Mouse (Mus musculus) layer of hippocampus, postnatal 14 days (tissue): ENCODE measurements at regions not wholly inside any gene's neighbourhood (a gene's known extent, or its start where the extent isn't known, plus 50 kb on each side); places are given as distances from the start of the nearest gene placed in this dataset.

Experiments
- DNase-seq, 2 experiments: peaks; one replicate each; pipeline ENCODE4 v3.0.0; 2021 to 2022; ENCODE audit warnings: low spot score in 2 of 2, mixed read lengths in 1 of 2

DNA sequence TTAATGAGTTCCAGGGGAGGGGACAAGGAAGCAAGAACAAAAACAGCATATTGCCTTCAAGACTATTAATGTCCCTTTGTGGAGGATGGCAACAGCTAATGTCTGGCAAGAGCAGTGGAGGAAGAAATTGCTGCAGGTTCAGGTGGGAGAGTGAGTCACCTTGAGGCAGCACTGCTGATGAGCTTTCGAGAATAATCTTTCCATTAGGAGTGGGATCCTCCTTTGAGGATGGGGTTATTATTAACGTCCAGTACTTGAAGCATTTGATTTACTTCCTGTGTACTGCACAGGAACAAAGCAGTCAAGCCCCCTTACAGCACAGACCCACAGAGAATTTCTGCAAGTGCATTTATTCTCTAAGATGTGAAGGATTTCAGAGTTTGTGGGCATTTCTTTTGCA lies 671.2 kb upstream of the Stxbp6 start:
- no peak for DNase-seq

DNA sequence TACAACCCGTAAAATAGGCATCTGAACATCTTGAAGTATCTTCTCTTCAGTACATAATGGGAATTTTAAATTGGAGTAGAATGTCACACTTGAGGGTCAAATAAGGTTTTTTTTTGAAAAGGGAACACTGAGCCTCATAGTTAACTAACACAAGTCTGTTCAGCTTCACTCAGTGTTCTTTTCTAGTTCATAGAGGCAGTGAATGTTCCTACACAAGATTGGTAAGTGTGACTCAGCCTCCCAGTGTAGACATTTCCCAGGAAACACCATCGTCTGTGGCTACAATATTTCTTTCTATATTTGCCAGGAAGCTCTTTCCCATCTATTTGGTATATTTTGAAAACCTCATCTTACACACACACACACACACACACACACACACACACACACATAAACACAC lies 670.1 kb upstream of the Stxbp6 start:
- DNase-seq = no peak

DNA sequence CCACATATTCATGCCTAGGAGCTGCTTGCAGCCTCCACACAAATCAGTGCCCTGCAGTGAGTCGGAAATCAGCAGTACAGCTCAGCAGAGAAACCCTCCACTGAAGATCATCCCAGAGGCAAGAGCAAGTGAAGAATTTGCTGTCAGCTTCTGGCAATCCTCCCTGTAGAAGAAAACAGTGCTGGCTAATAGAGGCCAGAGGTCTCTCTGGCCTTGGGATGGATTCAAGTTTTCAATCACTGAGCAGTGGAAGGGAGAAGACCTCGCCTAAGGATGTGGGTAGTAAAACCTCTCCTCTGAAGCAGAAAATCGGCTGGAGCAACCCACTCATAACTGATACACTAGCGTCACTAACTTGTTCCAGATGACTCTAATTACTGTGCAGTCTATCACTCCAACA lies 659.2 kb upstream of the Stxbp6 start:
- DNase-seq = no peak

DNA sequence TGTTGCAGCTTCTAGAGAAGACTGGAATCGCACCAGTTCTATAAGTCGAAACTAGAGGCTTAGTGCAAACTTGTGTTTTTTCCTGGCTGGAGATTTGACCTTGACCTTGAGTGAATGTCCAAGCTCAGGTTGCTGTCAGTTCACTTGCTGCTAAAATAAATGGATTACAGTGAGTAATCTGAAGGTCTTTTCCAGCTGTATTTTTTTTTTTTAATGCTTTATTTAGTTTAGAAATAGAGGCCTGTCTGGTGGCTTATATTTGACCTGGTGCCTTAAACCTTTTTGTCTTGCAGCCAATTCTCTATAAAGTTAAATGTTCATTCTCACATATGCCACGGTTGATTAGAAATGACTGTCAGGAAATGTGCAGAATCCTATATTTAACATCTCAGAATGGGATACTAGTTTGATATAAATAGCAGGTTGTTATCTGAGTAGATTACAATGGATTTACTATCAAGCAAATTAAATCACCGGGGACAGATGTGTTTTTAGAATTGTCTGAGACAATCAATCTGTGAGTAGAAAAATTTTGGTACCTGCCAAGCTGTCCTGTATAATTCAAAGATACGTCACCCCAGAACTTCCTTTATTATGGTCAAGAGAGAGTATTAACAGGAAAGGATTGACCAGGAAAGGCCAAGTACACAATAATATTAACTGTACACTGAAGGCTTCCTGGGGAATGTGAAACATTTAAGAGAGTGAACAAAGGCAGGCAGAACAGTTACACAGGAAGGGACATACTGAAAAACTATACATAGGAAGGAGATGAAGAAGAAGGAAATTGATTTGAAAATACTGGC lies 650.3 kb upstream of the Stxbp6 start:
- DNase-seq = no peak

DNA sequence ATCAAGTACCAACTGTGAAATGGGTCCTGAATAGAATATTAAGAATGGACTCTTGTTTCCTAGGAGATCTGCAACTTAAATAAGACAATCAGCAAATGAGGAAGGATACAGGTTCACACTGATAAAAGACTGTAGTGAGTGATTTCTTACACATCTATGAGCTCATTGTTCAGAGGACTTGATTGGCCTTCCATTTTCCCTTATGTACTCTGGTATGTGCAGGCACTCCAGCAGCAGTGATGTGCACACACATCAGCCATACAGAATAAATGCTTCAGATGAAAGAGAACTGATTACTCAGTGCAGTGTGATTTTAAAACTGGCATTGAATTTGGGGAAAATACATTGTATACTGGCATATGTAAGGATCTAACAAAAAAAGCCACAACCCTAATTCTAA lies 636.8 kb upstream of the Stxbp6 start:
- DNase-seq = no peak

DNA sequence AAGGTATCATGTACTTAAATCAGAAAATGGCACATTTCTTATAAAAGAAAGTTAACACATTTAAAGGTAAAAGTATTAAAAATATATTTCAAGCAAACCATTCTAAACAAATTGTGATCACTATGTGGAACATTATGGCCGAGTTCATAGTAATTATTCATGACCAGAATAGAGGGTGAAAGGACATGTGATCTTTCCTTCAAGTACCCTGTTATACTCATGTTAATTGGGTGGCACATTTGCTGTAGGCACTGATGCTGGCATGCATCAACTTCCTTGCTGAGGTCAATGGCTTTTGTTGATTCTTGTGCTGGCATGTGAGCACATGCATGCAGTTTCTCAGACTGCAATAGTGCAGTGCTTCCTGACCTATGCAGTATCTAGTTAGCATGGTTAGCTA lies 636.3 kb upstream of the Stxbp6 start:
- DNase-seq = no peak

DNA sequence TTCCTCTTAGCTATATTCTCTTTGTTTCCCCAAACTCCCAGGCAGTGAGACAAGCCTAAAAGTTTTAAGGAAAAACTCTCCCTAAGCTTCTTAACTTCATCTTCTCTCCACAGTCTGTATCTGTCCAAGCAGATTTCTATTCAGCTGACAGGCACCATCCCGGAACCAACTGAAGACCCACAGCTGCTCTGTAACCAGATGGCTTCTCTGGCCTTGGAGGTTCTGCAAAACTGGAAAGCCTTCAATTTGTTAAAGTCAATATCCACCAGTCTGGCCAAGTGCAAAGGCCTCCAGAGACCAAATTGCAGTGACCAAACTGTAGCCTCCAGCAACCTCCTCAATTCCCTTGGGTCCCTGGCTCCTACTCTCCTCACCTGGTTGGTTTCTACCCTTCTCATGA lies 614.8 kb upstream of the Stxbp6 start:
- no peak for DNase-seq

DNA sequence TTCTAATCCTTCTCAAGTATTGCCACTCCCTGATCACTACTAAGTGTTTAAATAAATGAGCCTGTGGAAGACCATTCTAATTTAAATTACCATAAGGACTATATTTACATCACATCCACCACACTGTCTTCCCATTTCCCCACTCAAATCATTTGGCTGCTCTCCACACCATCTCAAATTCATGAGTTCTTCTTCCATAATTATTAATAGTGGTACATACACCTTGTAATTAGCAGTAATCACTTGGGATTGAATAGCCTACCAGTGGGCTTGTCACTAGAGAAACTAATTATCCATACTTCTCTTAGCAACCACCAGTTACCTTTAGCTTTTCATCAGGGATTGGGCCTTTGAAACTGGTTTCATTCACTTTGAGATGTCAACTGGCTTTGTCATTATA lies 612.3 kb upstream of the Stxbp6 start:
- DNase-seq = no peak

DNA sequence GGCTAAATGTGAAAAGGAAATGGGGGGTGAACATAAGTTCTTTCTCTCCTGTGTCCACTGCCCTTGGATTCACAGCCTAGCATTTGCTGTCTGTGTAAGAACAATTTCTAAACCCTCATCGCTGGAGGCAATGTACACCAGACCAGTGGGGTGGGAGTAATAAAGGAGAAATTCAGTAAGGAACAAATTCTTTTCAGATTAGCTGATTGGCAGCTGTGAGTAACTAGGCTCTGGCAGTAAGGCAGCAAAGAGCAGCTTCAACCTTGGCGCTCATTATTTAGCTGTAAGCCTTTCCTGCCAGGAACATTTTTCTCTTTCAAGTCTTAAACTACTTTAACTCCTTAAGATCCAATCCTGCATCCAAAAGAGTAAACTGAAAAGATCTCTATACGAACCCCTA lies 597.9 kb upstream of the Stxbp6 start:
- DNase-seq = peak; percentile 4 to 9

DNA sequence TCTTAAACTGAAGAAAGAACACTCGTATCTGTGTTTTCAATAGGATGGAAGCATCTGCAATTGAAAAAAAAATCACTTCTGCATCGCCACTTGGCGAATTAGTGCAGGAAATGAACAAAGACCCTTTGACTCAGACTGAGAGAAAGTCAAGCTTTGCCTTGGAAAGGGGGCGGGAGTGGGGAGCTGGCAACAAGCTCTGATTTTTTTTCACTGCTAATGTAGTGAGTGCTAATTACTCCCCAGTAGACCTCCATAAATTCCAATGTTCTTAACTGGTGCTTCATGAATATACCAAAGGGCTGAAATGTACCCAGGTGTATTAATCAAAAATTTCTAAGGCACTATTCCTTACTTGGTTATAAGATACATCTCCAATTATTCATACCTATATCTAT lies 597.0 kb upstream of the Stxbp6 start:
- peak in 1 of 2 experiments; percentile 22 for DNase-seq

DNA sequence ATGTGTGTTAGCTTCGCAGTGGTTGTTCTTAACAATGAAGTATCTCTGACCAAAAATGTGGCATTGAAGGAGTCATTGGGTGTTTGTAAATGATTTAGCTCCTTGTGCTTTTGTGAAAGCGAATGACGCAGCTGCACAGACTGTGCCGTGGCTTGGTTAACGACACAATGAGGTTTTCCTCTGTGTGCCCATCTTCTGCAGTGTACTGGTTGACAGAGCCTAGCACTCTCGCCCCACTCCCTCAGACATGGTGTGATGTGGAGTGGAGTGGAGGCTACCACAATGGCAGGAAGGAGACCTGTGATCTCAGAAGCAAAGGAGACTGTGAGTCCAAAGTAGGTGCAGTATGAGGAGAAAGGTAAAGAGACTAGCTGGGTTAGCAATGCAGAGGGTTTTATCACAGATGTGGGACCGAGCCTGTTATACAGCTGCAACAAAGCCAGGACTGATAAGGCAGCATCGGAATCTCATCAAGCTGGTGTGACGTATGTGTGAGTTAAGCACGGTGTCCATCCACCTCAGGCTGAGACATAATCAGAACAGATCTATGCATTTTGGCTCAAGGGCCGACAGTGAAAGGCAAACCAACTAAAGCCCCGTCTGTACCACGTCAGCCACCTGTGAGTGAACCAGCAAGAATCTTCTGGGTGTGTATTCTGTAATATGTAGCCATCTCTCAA lies 596.5 kb upstream of the Stxbp6 start:
- peak in 1 of 2 experiments; percentile 6 for DNase-seq

DNA sequence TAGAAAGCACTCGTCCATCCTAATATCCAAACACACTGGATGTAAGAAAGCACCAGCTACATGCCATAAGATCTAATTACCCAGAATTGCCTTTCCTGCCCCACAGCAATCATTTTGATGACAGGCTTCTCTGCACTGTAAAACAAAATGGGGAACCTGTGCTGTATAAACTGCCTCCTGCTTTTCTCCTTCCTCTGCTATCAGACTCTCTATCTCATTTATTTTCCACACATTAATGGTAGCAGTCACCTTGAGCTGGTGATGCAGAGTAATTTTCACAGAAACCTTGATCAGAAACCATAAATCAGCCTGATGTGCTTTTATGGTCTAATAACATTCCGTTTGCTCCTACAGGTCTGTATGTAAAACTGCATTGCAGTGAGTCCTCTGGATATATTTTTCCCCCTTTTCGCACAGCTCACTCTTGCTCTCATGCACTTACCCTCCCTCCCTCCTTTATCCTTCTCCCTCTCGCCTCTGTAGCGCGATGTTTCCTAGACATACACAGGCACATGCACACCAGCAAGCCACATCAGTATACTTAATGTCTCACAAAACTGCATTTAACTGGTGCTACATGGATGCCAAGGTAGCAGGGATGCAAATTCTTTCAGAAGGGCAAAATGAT lies 595.9 kb upstream of the Stxbp6 start:
- no peak for DNase-seq

DNA sequence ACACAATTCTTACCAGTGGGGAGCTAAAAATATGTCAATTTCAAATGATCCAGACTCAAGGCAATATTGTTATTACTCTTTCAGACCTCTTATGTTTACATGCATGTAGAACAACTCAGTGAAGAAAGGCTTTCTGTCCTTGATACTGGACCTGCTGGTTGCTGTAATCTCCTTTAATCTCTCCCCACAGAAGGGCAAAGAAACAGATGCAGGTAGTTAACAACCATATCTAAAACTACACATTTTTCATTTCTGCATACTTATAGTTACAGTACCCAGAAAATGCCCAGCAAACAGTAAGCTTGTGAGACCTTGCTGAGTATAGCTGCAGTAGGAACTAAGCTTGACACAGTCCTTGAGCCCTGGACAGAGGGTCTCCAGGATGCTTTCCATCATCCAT lies 585.1 kb upstream of the Stxbp6 start:
- no peak for DNase-seq

DNA sequence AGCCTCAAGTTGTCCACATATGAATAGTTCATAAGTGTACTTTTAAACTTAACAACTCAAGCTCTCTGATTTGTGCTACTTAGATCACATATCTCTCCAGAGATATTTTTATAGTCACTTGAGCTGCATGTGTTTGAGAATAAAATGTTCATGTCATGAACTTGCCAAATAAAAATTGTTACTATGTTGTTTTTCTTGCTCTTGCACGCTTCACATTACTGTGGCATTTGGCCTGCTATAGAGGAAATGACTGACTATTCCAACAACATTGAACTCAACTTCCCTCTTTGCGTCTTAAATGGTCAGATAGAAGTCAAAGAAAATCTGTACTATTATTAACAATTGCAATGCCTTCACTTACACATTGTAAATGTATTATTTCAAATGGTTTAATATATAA lies 582.1 kb upstream of the Stxbp6 start:
- no peak for DNase-seq

DNA sequence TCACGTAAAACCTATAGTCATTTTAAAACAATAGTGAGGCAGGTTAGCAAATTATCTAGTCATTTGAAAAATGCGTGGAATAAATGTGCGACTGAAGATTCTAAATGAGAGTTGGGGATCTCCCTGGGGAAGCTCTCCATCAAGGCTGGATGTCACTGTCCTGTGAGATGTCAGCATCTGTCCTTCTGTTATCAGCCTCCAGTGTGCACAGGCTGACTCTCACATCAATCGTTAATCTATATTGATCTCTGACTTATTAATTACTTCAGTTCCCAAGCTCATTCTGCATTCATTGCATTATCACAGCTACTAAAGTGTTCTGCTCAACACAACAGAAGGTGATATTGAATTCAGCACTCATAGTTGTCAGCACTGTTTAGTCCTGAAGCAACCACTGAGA lies 574.1 kb upstream of the Stxbp6 start:
- no peak for DNase-seq

DNA sequence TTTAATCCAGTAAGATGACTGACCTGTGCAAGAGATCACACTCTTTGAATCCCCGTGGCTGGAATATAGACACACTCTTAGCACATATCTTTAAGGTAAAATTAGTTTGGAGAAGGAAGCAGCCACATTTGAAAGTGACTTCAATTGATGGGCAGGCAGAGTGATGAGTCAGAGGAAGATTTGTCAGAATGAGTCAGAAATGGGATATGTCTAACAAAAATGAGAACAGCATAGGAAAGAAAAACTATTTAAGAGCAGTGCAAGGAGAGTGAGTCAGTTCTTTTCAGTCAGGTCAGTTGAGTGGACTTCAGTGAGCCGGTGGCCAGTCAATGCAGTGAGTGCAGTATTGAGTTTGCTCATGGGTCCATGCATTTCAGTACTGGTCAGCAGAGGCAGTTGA lies 569.7 kb upstream of the Stxbp6 start:
- no peak for DNase-seq

DNA sequence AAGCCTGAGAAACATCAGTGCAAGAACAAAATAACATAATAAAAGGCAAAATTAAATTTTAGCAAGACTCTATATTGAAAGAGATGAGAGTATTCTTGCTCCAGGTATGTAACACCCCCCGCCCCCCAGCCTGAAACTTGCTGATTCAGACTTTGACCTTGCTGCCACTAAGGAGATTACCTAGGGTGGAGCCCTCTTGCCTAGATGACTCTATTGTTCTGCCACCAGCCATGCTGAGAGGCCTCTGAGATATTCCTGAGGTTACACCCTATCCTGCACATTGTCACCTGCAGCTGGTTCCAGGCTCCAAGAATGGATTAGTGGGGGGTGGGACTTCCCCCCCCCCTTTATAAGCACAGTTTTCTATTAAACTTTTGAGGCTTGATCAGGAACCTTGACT lies 548.3 kb upstream of the Stxbp6 start:
- DNase-seq = no peak

DNA sequence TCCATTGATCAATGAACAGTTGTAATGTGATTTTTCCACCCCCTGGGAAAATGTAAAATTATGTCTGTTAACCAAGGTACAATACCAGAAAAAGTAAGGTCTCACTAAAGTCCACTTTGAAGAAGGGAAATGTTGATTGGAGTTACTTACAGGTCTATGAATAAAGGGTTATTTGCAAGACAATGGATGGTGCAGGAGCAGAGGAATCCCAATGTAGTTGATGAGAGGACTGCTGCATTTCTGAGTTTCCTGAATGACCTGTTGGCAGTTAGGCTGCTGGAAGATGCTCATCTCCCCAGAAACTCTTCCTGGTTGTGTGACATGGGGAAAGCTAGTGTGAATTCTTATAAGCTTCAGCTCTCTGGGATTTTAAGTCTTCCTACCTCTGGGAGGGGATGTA lies 545.5 kb upstream of the Stxbp6 start:
- DNase-seq = no peak

DNA sequence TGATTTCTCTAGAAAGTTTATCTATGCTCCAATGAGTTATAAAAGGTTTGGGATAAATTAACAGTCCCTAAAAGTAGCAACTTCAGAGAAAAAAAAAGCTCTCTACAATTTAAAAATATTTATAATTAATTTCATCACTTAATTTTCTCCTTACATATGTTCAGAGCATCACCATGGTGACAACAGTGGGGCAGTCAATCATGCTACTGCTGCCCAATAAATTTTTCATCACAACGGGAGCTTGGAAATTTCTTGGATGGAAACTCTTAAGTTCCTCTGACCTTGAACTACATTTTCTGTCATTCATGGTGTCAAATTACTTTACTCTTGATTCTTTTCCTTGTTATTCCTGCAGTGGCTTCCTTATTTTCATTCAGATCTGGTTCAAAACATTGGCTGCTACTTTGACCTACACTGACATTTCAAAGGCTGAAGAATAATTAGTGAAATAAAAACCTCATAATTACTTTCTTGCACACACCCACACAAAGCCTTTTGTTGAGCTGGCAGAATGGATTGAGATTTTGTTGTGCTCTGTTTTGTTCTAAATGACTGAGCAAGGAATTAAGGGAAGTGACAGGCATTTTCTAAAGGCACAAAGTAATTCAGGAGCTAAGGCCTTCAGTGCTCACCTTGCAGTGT lies 540.1 kb upstream of the Stxbp6 start:
- DNase-seq = no peak

DNA sequence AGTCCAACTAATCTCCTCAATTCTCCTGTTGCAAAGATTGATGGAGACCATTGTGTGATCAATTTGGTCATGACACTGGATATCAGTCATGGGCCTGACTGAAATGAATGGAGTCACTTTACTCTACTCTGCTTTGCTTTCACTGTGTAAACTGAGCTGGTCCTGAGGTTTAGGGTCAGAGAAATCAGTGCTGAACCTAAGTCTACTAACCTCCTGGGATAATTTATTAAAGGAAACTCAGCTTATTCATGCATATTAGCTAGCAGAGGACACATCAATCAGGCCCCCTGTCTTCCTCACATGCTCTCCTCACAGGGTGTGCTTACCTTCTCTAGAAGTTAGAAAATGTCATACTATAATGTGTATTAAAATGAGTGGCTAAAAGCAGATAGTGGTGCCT lies 539.6 kb upstream of the Stxbp6 start:
- DNase-seq = no peak

DNA sequence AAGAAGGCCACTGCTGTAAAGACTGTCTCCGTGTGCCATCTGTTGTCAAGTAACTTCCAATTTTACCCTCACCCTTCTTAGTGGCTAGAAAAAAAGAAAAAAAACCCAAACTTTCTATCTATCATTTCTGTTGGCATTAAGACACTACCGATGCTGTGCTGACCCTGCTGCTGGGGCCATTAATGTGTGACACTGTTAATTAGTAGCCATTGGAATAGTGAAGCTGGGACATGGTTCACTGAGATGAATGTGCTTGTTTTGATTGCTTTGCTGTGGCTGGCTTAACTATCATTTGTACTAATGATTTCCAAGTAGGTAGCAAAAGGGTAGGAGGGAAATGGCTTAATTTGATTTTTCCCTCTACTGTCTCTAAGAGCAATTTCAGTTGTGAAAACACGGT lies 524.9 kb upstream of the Stxbp6 start:
- DNase-seq = no peak
